Comparison of ENCODE assay signal across 13 mouse cellular contexts in genomic region chr3:78825505-78825904, GRCm38 (mm10).
DNase-seq lines count a peak whose midpoint lies in the region; ATAC-seq lines count a peak whose summit lies in the region.
"Had no signal": no experiment of that assay in that cellular context is flagged by ENCODE, and none has a peak within 500 bp of the region (broad histone marks: within the 10 kb centered on the region; RNA-seq: fewer than 3 reads in every experiment).

No protein-coding gene starts in this region.

- H3K36me3 ChIP-seq in limb, embryonic 11.5 days (ENCODE audit: control insufficient read depth, insufficient read depth, low read length), result no peaks in the 10 kb centered on the region
- no peaks in the 10 kb centered on the region for H3K36me3 ChIP-seq in hindbrain, embryonic 13.5 days
- H3K36me3 ChIP-seq: G1E; neural tube, embryonic 13.5 days had no signal

- WGBS in limb, embryonic 11.5 days, result 53% methylated on average over 2 of the region's 2 CpGs
- WGBS in hindbrain, embryonic 13.5 days, result 65% methylated on average over 2 of the region's 2 CpGs

- H3K27ac ChIP-seq in limb, embryonic 11.5 days (replicated peaks; ENCODE audit: low read depth, low read length), result no peak overlapping the region
- H3K27ac ChIP-seq in hindbrain, embryonic 13.5 days, result no peak overlapping the region
- H3K27ac ChIP-seq: neural tube, embryonic 13.5 days had no signal

- H3K4me2 ChIP-seq in limb, embryonic 11.5 days (ENCODE audit: low read depth, severe bottlenecking), result no peak overlapping the region
- H3K4me2 ChIP-seq in hindbrain, embryonic 13.5 days, result no peak overlapping the region
- H3K4me2 ChIP-seq: heart, embryonic 11.5 days; liver, embryonic 11.5 days; neural tube, embryonic 13.5 days had no signal

- H3K9ac ChIP-seq in limb, embryonic 11.5 days (ENCODE audit: low read length), result no peak overlapping the region
- no peak overlapping the region for H3K9ac ChIP-seq in hindbrain, embryonic 13.5 days
- H3K9ac ChIP-seq: neural tube, embryonic 13.5 days had no signal

- no peak overlapping the region for H3K4me3 ChIP-seq in limb, embryonic 11.5 days (ENCODE audit: low read depth, low read length)
- no peak overlapping the region for H3K4me3 ChIP-seq in hindbrain, embryonic 13.5 days
- H3K4me3 ChIP-seq: megakaryocyte, embryonic 14.5 days; neural tube, embryonic 13.5 days had no signal

- no peak for ATAC-seq in limb, embryonic 11.5 days (ENCODE audit: insufficient number of reproducible peaks, low FRiP score, low TSS enrichment, low read depth)
- no peak for ATAC-seq in hindbrain, embryonic 13.5 days (ENCODE audit: low FRiP score)
- ATAC-seq: forebrain, embryonic 14.5 days had no signal

- DNase-seq in kidney, postnatal 10 days, result peak; percentile 72
- no peak for DNase-seq in kidney, adult 8-10 months
- peak; percentile 59 for DNase-seq in NIH3T3 (ENCODE audit: low read depth)
- DNase-seq in adipocyte (ENCODE audit: low spot score), result peak; percentile 6
- peak; percentile 60 for DNase-seq in limb, embryonic 11.5 days (ENCODE audit: low spot score)
- DNase-seq in frontal cortex, postnatal 25 days (ENCODE audit: low spot score in 2 of 2), result no peak

- no peaks in the 10 kb centered on the region for H3K4me1 ChIP-seq in limb, embryonic 11.5 days (ENCODE audit: control insufficient read depth, insufficient read depth, low read length)
- H3K4me1 ChIP-seq in hindbrain, embryonic 13.5 days (replicated peaks), result no peaks in the 10 kb centered on the region
- H3K4me1 ChIP-seq: megakaryocyte, embryonic 14.5 days; neural tube, embryonic 13.5 days had no signal

- H3K27me3 ChIP-seq in limb, embryonic 11.5 days (ENCODE audit: control insufficient read depth, insufficient read depth, low read length), result no peaks in the 10 kb centered on the region
- H3K27me3 ChIP-seq in hindbrain, embryonic 13.5 days, result no peaks in the 10 kb centered on the region
- H3K27me3 ChIP-seq: megakaryocyte, embryonic 14.5 days; neural tube, embryonic 13.5 days had no signal

- H3K9me3 ChIP-seq in limb, embryonic 11.5 days (ENCODE audit: control insufficient read depth, low read length), result no peaks in the 10 kb centered on the region
- H3K9me3 ChIP-seq in hindbrain, embryonic 13.5 days, result no peaks in the 10 kb centered on the region
- H3K9me3 ChIP-seq: G1E; megakaryocyte, embryonic 14.5 days; neural tube, embryonic 13.5 days had no signal

Comparison
In these comparisons a context has a peak if more than half of its experiments do, and no peak if none do; other contexts are left out.
1. DNase-seq: peak in kidney, postnatal 10 days (single experiment), NIH3T3 (single experiment), adipocyte (single experiment) and limb, embryonic 11.5 days (single experiment); none in kidney, adult 8-10 months (0 of 2) and frontal cortex, postnatal 25 days (0 of 2).